In the genomic region with DNA sequence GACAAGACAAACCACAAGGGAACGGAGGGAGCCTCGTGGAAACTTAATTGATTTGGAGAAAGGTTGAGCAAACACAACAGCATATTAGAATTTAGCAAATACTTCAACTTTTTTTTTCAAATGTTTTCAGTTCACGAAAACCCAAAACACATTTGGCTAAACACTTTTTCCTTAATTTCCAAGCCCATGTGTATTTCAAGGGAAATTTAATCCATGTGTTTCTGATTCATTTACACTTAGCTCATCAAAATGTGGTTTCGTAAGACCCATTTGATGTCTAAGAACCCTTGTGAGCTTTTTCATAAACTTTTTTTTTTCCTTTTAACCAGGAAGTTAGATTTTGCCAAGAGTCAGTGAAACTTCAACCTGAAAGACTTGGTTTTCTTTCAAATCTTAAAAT, we compare ENCODE assay signal across 16 mouse cellular contexts.
"Had no signal": no experiment of that assay in that cellular context is flagged by ENCODE, and none has a peak within 500 bp of the region (broad histone marks: within the 10 kb centered on the region; RNA-seq: fewer than 3 reads in every experiment).

No protein-coding gene starts in this region.

- ATAC-seq: intestine, postnatal 0 days; liver, postnatal 0 days; midbrain, embryonic 15.5 days had no signal

- H3K27me3 ChIP-seq: limb, embryonic 12.5 days; liver, embryonic 13.5 days; midbrain, embryonic 15.5 days; neural tube, embryonic 13.5 days had no signal

- H3K9ac ChIP-seq: limb, embryonic 12.5 days; liver, embryonic 13.5 days; liver, postnatal 0 days; midbrain, embryonic 15.5 days; neural tube, embryonic 13.5 days had no signal

- H3K4me1 ChIP-seq: liver, embryonic 13.5 days; midbrain, embryonic 10.5 days; midbrain, embryonic 15.5 days had no signal

- H3K36me3 ChIP-seq: limb, embryonic 12.5 days; liver, embryonic 13.5 days; midbrain, embryonic 10.5 days; midbrain, embryonic 15.5 days; neural tube, embryonic 13.5 days had no signal

- H3K4me3 ChIP-seq: layer of hippocampus, adult 2 months; limb, embryonic 12.5 days; liver, embryonic 13.5 days; midbrain, embryonic 10.5 days; midbrain, embryonic 15.5 days; neural tube, embryonic 13.5 days had no signal

- DNase-seq: kidney, adult 8-10 months; kidney, postnatal 10 days; kidney, postnatal 4 days; liver; liver, embryonic 13.5 days; liver, postnatal 0 days; right cerebral cortex, postnatal 25 days; spleen, adult 18-20 months; thymus, adult 18-20 months; thymus, postnatal 14 days had no signal

- H3K4me2 ChIP-seq: limb, embryonic 12.5 days; liver, embryonic 13.5 days; midbrain, embryonic 15.5 days had no signal

- H3K9me3 ChIP-seq: limb, embryonic 12.5 days; liver, embryonic 13.5 days; midbrain, embryonic 10.5 days; midbrain, embryonic 15.5 days; neural tube, embryonic 13.5 days had no signal

- H3K27ac ChIP-seq: layer of hippocampus, adult 2 months; limb, embryonic 12.5 days; liver, embryonic 13.5 days; midbrain, embryonic 10.5 days; midbrain, embryonic 15.5 days; neural tube, embryonic 13.5 days had no signal
